Mouse (Mus musculus): ENCODE results near the gene Evi2b. TPM values are rescaled to one million over a fixed set of nuclear protein-coding genes. Genes with fewer than 3 reads are reported as not detected.

Evi2b gene
- polyA plus RNA-seq (2015; fragmentation: Nextera tagmentation; extraction: Ambion mirVana) = 1.1 and 1.6 TPM in 2 replicates

GRCm38 (mm10) chr11:79523560-79524309 lies at the start of gene Evi2b:
Evi2b (minus strand) TSS chr11:79523762.
- no peak within 1 kb of the TSS for H3K4me3 ChIP-seq
- no peaks in the 10 kb centered on the region for H3K4me1 ChIP-seq
- no peak within 1 kb of the TSS for H3K9ac ChIP-seq
- no peaks in the 10 kb centered on the region for H3K27me3 ChIP-seq
- WGBS = 74% methylated on average over 10 of the region's 10 CpGs
- no peaks in the 10 kb centered on the region for H3K9me3 ChIP-seq
- H3K36me3 ChIP-seq = no peaks in the 10 kb centered on the region
- H3K27ac ChIP-seq = no peak within 1 kb of the TSS
- no peak within 1 kb of the TSS for H3K4me2 ChIP-seq
- no peak for ATAC-seq (ENCODE audit: insufficient number of reproducible peaks, low FRiP score, low TSS enrichment, low read depth)

DNA sequence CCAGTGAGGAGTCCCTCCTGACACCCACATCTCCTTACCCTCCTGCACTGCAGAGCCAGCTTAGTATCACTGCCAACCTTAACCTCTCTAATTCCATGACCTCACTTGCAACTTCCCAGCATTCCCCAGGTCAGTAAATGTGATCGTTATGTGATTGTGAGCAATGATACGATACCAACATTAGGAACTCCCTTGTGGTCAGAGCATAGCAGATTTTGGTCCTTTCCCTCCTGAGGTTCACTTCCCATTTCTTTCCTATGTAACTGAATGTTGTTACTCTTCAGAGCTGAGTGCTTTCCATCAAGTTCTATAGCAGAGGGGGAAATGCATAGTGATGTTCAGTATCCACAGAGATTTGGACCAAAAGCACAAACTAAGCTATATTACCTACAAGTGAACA lies 46.8 kb upstream of the Evi2b start:
- H3K4me3 ChIP-seq = no peak overlapping the region

GRCm38 (mm10) chr11:79568197-79568911 lies 44.8 kb upstream of the Evi2b start:
- ATAC-seq (ENCODE audit: insufficient number of reproducible peaks, low FRiP score, low TSS enrichment, low read depth) = no peak
- Histone ChIP-seq H3K36me3 (peaks cover 78% of the 10 kb centered on the region), H3K4me2 (no peak overlapping the region)

More for the DNA sequence above, 46.8 kb upstream of the Evi2b start:
- ATAC-seq (ENCODE audit: insufficient number of reproducible peaks, low FRiP score, low TSS enrichment, low read depth) = no peak
- no peak overlapping the region for H3K27ac ChIP-seq
- no peaks in the 10 kb centered on the region for H3K27me3 ChIP-seq
- no peaks in the 10 kb centered on the region for H3K4me1 ChIP-seq
- WGBS = 89% methylated on average over 2 of the region's 2 CpGs
- no peaks in the 10 kb centered on the region for H3K9me3 ChIP-seq
- peaks cover 80% of the 10 kb centered on the region for H3K36me3 ChIP-seq
- H3K9ac ChIP-seq = no peak overlapping the region
- no peak overlapping the region for H3K4me2 ChIP-seq

DNA sequence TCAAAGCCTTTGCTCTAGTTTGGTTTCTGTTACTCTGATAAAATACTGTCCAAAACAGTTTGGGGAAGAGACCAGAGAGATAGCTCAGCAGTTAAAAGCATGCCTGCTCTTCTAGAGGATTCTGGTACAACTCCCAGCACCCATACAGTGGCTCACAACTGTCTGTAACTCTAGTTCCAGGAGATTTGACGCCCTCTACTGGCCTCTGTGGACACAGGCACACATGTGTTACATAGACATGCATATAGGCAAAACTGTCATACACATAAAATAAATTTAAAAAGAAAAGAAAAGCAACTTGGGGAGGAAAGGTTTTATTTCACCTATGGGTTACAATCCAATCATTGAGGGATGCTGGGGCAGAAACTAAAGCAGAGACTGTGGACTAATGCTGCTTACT lies 43.4 kb upstream of the Evi2b start:
- H3K9ac ChIP-seq = no peak overlapping the region
- no peaks in the 10 kb centered on the region for H3K27me3 ChIP-seq
- no peaks in the 10 kb centered on the region for H3K9me3 ChIP-seq
- no peak overlapping the region for H3K27ac ChIP-seq
- peaks cover 82% of the 10 kb centered on the region for H3K36me3 ChIP-seq
- WGBS = 67% methylated on average over 1 of the region's 1 CpGs
- no peak for ATAC-seq (ENCODE audit: insufficient number of reproducible peaks, low FRiP score, low TSS enrichment, low read depth)
- no peak overlapping the region for H3K4me2 ChIP-seq
- H3K4me1 ChIP-seq = no peaks in the 10 kb centered on the region
- no peak overlapping the region for H3K4me3 ChIP-seq

More at GRCm38 (mm10) chr11:79568197-79568911, 44.8 kb upstream of the Evi2b start:
- H3K4me1 ChIP-seq = no peaks in the 10 kb centered on the region
- no peaks in the 10 kb centered on the region for H3K27me3 ChIP-seq
- H3K9me3 ChIP-seq = no peaks in the 10 kb centered on the region
- no peak overlapping the region for H3K27ac ChIP-seq
- no peak overlapping the region for H3K4me3 ChIP-seq
- H3K9ac ChIP-seq = no peak overlapping the region
- 85% methylated on average over 11 of the region's 11 CpGs for WGBS

GRCm38 (mm10) chr11:79563493-79563892 lies 39.9 kb upstream of the Evi2b start:
- H3K27me3 ChIP-seq = no peaks in the 10 kb centered on the region
- no peaks in the 10 kb centered on the region for H3K9me3 ChIP-seq
- no peak for ATAC-seq (ENCODE audit: insufficient number of reproducible peaks, low FRiP score, low TSS enrichment, low read depth)
- H3K4me1 ChIP-seq = no peaks in the 10 kb centered on the region
- WGBS = 76% methylated on average over 7 of the region's 7 CpGs
- H3K9ac ChIP-seq = no peak overlapping the region
- H3K4me2 ChIP-seq = no peak overlapping the region
- peaks cover 80% of the 10 kb centered on the region for H3K36me3 ChIP-seq
- H3K4me3 ChIP-seq = no peak overlapping the region
- no peak overlapping the region for H3K27ac ChIP-seq

GRCm38 (mm10) chr11:79560536-79560935 lies 37.0 kb upstream of the Evi2b start:
- Histone ChIP-seq H3K4me1 (no peaks in the 10 kb centered on the region), H3K4me2 (no peak overlapping the region), H3K27me3 (no peaks in the 10 kb centered on the region), H3K4me3 (no peak overlapping the region), H3K9me3 (no peaks in the 10 kb centered on the region), H3K36me3 (peaks cover 74% of the 10 kb centered on the region), H3K9ac (no peak overlapping the region), H3K27ac (no peak overlapping the region)
- WGBS = 93% methylated on average over 4 of the region's 4 CpGs
- ATAC-seq (ENCODE audit: insufficient number of reproducible peaks, low FRiP score, low TSS enrichment, low read depth) = no peak

DNA sequence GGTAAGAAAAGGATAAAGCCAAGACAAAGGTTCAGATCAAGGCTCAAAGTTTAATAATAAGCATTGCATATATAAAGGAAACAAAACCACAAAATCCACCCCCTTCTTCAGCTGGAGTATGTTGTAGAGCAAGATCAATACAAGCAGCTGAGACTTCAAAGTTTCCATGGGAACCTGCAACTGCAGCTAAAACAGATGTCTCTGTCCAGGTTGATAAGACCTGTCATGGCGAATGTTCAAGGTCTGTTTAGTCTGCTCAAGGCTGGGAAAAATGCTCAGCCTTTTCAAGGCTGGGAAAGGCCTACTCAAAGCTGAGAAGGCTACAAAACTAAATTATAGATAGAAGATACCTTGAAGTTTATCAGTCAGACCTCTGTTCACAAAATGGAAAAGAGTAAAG lies 29.1 kb upstream of the Evi2b start:
- H3K4me1 ChIP-seq = no peaks in the 10 kb centered on the region
- H3K27ac ChIP-seq = no peak overlapping the region
- H3K4me2 ChIP-seq = no peak overlapping the region
- H3K4me3 ChIP-seq = no peak overlapping the region
- 64% methylated on average over 1 of the region's 1 CpGs for WGBS
- ATAC-seq (ENCODE audit: insufficient number of reproducible peaks, low FRiP score, low TSS enrichment, low read depth) = no peak
- no peaks in the 10 kb centered on the region for H3K9me3 ChIP-seq
- H3K27me3 ChIP-seq = no peaks in the 10 kb centered on the region
- no peak overlapping the region for H3K9ac ChIP-seq
- H3K36me3 ChIP-seq = peaks cover 70% of the 10 kb centered on the region

DNA sequence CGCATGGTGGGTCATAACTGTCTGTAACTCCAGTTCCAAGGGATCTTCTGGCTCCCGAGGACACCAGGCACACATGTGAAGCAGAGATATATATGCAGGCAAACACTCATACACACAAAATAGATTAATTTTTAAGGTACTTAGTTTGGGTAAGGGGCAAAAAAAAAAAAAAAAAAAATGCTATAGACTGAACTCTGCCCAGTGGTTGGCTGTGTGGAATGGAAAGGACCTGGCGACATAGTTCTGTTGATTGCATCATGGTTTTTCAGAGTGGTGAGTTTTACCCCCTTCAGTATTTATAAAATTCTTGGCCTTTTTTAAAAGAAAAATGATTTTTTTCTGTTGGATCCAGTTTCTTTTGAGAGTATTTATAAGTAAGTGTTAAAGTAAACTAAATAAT lies 12.7 kb upstream of the Evi2b start:
- H3K4me3 ChIP-seq = no peak overlapping the region
- H3K4me2 ChIP-seq = no peak overlapping the region
- H3K27me3 ChIP-seq = no peaks in the 10 kb centered on the region
- 95% methylated on average over 3 of the region's 3 CpGs for WGBS
- peaks cover 10% of the 10 kb centered on the region for H3K4me1 ChIP-seq
- no peak overlapping the region for H3K27ac ChIP-seq
- H3K9ac ChIP-seq = no peak overlapping the region
- no peak for ATAC-seq (ENCODE audit: insufficient number of reproducible peaks, low FRiP score, low TSS enrichment, low read depth)
- peaks cover 14% of the 10 kb centered on the region; the same call in 1 of the 2 replicates for H3K36me3 ChIP-seq
- no peaks in the 10 kb centered on the region for H3K9me3 ChIP-seq

GRCm38 (mm10) chr11:79535554-79535953 lies 12.0 kb upstream of the Evi2b start:
- no peak overlapping the region for H3K4me2 ChIP-seq
- H3K27ac ChIP-seq = no peak overlapping the region
- no peaks in the 10 kb centered on the region for H3K27me3 ChIP-seq
- peaks cover 10% of the 10 kb centered on the region for H3K4me1 ChIP-seq
- no peak for ATAC-seq (ENCODE audit: insufficient number of reproducible peaks, low FRiP score, low TSS enrichment, low read depth)
- no peak overlapping the region for H3K9ac ChIP-seq
- H3K4me3 ChIP-seq = no peak overlapping the region
- peaks cover 11% of the 10 kb centered on the region; the same call in 1 of the 2 replicates for H3K36me3 ChIP-seq
- H3K9me3 ChIP-seq = no peaks in the 10 kb centered on the region
- 90% methylated on average over 4 of the region's 4 CpGs for WGBS

DNA sequence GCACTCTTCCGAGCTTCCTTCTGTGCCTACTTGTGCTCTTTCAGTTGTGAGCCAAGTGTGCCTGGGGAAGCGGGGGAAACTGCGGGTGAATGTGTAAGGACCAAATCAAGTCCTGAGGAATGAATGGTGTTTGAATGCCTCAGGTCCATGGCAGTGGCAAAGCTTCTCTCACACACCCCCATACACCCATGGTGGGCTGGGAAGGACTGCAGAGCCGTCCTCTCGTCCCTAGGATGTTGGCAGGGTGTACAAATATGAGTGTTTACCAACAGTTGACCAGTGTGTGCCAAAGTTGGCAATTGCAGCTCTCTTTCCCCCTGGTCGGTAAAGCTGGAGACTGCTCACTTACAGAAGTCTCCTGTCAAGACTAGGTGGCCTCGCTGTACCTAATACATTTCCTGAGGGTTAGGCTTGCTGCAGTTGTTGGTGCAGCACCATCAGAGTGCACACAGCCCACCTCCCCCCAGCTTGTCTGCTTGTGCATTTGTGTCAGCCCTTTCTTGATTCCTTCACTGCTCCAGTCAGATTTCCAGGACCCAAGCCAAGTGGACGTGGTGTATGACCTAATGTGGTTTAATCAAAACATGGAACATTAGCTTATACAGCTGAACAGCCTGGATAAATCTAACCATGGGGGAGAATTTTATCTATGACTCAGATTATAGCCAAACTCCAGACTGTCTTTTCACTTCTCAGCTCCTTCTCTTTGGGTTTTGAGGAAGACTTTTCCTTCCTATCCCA lies 10.6 kb upstream of the Evi2b start:
- no peak overlapping the region for H3K4me2 ChIP-seq
- H3K4me3 ChIP-seq = no peak overlapping the region
- peaks cover 11% of the 10 kb centered on the region; the same call in 1 of the 2 replicates for H3K36me3 ChIP-seq
- H3K9me3 ChIP-seq = no peaks in the 10 kb centered on the region
- 74% methylated on average over 8 of the region's 8 CpGs for WGBS
- no peak overlapping the region for H3K9ac ChIP-seq
- H3K27ac ChIP-seq = peak overlapping the region; percentile 55; the same call in 1 of the 2 replicates
- no peaks in the 10 kb centered on the region for H3K27me3 ChIP-seq
- peaks cover 10% of the 10 kb centered on the region for H3K4me1 ChIP-seq
- peak; percentile 55; the same call in 1 of the 2 replicates for ATAC-seq (ENCODE audit: insufficient number of reproducible peaks, low FRiP score, low TSS enrichment, low read depth)

- Histone ChIP-seq H3K4me3 (no peak overlapping the region), H3K36me3 (peaks cover 11% of the 10 kb centered on the region; the same call in 1 of the 2 replicates), H3K27ac (no peak overlapping the region; the same call in 1 of the 2 replicates), H3K4me2 (no peak overlapping the region), H3K4me1 (peaks cover 10% of the 10 kb centered on the region), H3K9ac (no peak overlapping the region), H3K27me3 (no peaks in the 10 kb centered on the region), H3K9me3 (no peaks in the 10 kb centered on the region)
- no peak for ATAC-seq (ENCODE audit: insufficient number of reproducible peaks, low FRiP score, low TSS enrichment, low read depth)
- WGBS = 88% methylated on average over 6 of the region's 6 CpGs
Observed at GRCm38 (mm10) chr11:79533311-79533710, 9.7 kb upstream of the Evi2b start.

All from limb, embryonic 15.5 days (tissue).